Mouse (Mus musculus) intestine, embryonic 16.5 days (tissue): ENCODE results near the gene Cenpm. TPM values are rescaled to one million over a fixed set of nuclear protein-coding genes. Genes with fewer than 3 reads are reported as not detected.

Experiments
- ATAC-seq: fragments of 200-750 bp; cut with Nextera tagmentation; 2 replicates; pipeline ENCODE4 v1.8.0; 2017; ENCODE audit warnings: moderate TSS enrichment, moderate library complexity
- H3K27ac ChIP-seq: fragments of 300-500 bp; sonication (generic); 2 replicates; pipeline ENCODE4 v1.5.1; 2014; ENCODE audit warnings: mild to moderate bottlenecking, low read length
- H3K27me3 ChIP-seq: fragments of 300-500 bp; sonication (generic); replicated peaks from 2 replicates; pipeline ENCODE4 v1.6.1; 2014; ENCODE audit warnings: low read length, control low read depth, mixed read lengths; ENCODE audit not compliant: control insufficient read depth, insufficient read depth
- H3K36me3 ChIP-seq: fragments of 300-500 bp; sonication (generic); 2 replicates; pipeline ENCODE4 v1.6.1; 2014; ENCODE audit warnings: low read length, control low read depth; ENCODE audit not compliant: control insufficient read depth, insufficient read depth
- H3K4me1 ChIP-seq: fragments of 300-500 bp; sonication (generic); 2 replicates; pipeline ENCODE4 v1.6.1; 2014; ENCODE audit warnings: low read length, control low read depth, mixed read lengths; ENCODE audit not compliant: control insufficient read depth, insufficient read depth
- H3K4me2 ChIP-seq: fragments of 300-500 bp; sonication (generic); 2 replicates; pipeline ENCODE4 v1.6.1; 2014; ENCODE audit warnings: low read depth, low read length, control low read depth
- H3K4me3 ChIP-seq: fragments of 300-500 bp; sonication (generic); 2 replicates; pipeline ENCODE4 v1.5.1; 2014; ENCODE audit warnings: mild to moderate bottlenecking, low read length
- H3K9ac ChIP-seq: fragments of 300-500 bp; sonication (generic); 2 replicates; pipeline ENCODE4 v1.6.1; 2014; ENCODE audit warnings: low read depth, low read length
- H3K9me3 ChIP-seq: fragments of 300-500 bp; sonication (generic); 2 replicates; pipeline ENCODE4 v1.6.1; 2016; ENCODE audit warnings: low read length, control low read depth; ENCODE audit not compliant: control insufficient read depth
- WGBS: fragments of 180-500 bp; shearing (Covaris S2); extraction: QIAGEN DNeasy Blood & Tissue Kit; methylation state at CpG from one replicate; pipeline ENCODE4 v1.1.7; 2014; 5-methylcytosine and 5-hydroxymethylcytosine counted together
- polyA plus RNA-seq: library from polyadenylated mRNA; unstranded; fragments of >200 nt; fragmentation: Nextera tagmentation; extraction: Ambion mirVana; gene quantifications from 2 replicates; pipeline ENCODE4 v1.2.1, GENCODE M21; 2015

Cenpm gene
- 36.3 and 43.6 TPM in 2 replicates for polyA plus RNA-seq

GRCm38 (mm10) chr15:82244115-82244804 is at the start of gene Cenpm:
Gene Cenpm, minus strand, starts transcription at chr15:82244748.
- H3K36me3 ChIP-seq, result no peaks in the 10 kb centered on the region
- H3K4me1 ChIP-seq, result peaks cover 10% of the 10 kb centered on the region
- H3K4me3 ChIP-seq, result peak within 1 kb of the TSS; percentile 67
- no peaks in the 10 kb centered on the region for H3K9me3 ChIP-seq
- H3K27me3 ChIP-seq, result no peaks in the 10 kb centered on the region
- H3K4me2 ChIP-seq, result peak within 1 kb of the TSS; percentile 97
- peak; percentile 99 for ATAC-seq
- under 1% methylated on average over 65 of the region's 65 CpGs for WGBS
- peak within 1 kb of the TSS; percentile 78 for H3K9ac ChIP-seq
- peak within 1 kb of the TSS; percentile 57 for H3K27ac ChIP-seq

- H3K9ac ChIP-seq, result no peak overlapping the region
- H3K4me2 ChIP-seq, result no peak overlapping the region
- no peak overlapping the region for H3K27ac ChIP-seq
- no peak overlapping the region for H3K4me3 ChIP-seq
- H3K9me3 ChIP-seq, result no peaks in the 10 kb centered on the region
- H3K27me3 ChIP-seq, result no peaks in the 10 kb centered on the region
- WGBS, result 49% methylated on average over 8 of the region's 8 CpGs
- no peaks in the 10 kb centered on the region for H3K36me3 ChIP-seq
- H3K4me1 ChIP-seq, result peaks cover 9% of the 10 kb centered on the region
- ATAC-seq, result no peak
Observed at GRCm38 (mm10) chr15:82294059-82294458, 49.5 kb upstream of the Cenpm start.

- no peaks in the 10 kb centered on the region for H3K36me3 ChIP-seq
- ATAC-seq, result peak; percentile 72
- H3K27ac ChIP-seq, result no peak overlapping the region; the same call in 1 of the 2 replicates
- no peak overlapping the region for H3K4me3 ChIP-seq
- no peaks in the 10 kb centered on the region for H3K27me3 ChIP-seq
- 5% methylated on average over 7 of the region's 7 CpGs for WGBS
- peak overlapping the region; percentile 39 for H3K4me2 ChIP-seq
- H3K9ac ChIP-seq, result no peak overlapping the region; the same call in 1 of the 2 replicates
- peaks cover 9% of the 10 kb centered on the region for H3K4me1 ChIP-seq
- H3K9me3 ChIP-seq, result no peaks in the 10 kb centered on the region
Observed at GRCm38 (mm10) chr15:82293271-82293711, 48.7 kb upstream of the Cenpm start.

- WGBS, result 22% methylated on average over 5 of the region's 5 CpGs
- no peak overlapping the region; the same call in 1 of the 2 replicates for H3K9ac ChIP-seq
- H3K27ac ChIP-seq, result no peak overlapping the region
- H3K27me3 ChIP-seq, result no peaks in the 10 kb centered on the region
- peaks cover 9% of the 10 kb centered on the region for H3K4me1 ChIP-seq
- H3K9me3 ChIP-seq, result no peaks in the 10 kb centered on the region
- no peaks in the 10 kb centered on the region for H3K36me3 ChIP-seq
- ATAC-seq, result no peak; the same call in 1 of the 2 replicates
- H3K4me2 ChIP-seq, result peak overlapping the region; percentile 39
- no peak overlapping the region for H3K4me3 ChIP-seq
Observed at GRCm38 (mm10) chr15:82292851-82293250, 48.3 kb upstream of the Cenpm start.

GRCm38 (mm10) chr15:82290252-82290651 is 45.7 kb upstream of the Cenpm start:
- H3K36me3 ChIP-seq, result no peaks in the 10 kb centered on the region
- H3K9me3 ChIP-seq, result no peaks in the 10 kb centered on the region
- 83% methylated on average over 7 of the region's 7 CpGs for WGBS
- H3K4me1 ChIP-seq, result peaks cover 9% of the 10 kb centered on the region
- ATAC-seq, result no peak
- H3K4me3 ChIP-seq, result no peak overlapping the region
- H3K27ac ChIP-seq, result no peak overlapping the region
- no peak overlapping the region for H3K9ac ChIP-seq
- no peaks in the 10 kb centered on the region for H3K27me3 ChIP-seq
- no peak overlapping the region for H3K4me2 ChIP-seq

- Histone ChIP-seq H3K4me3 (no peak overlapping the region), H3K4me1 (no peaks in the 10 kb centered on the region), H3K4me2 (no peak overlapping the region), H3K9ac (no peak overlapping the region), H3K27me3 (no peaks in the 10 kb centered on the region), H3K27ac (no peak overlapping the region), H3K36me3 (no peaks in the 10 kb centered on the region), H3K9me3 (no peaks in the 10 kb centered on the region)
- 57% methylated on average over 12 of the region's 12 CpGs for WGBS
- no peak for ATAC-seq
Observed at GRCm38 (mm10) chr15:82286157-82286556, 41.6 kb upstream of the Cenpm start.

GRCm38 (mm10) chr15:82280638-82281037 is 36.1 kb upstream of the Cenpm start:
- WGBS, result 82% methylated on average over 4 of the region's 4 CpGs
- Histone ChIP-seq H3K27ac (no peak overlapping the region), H3K36me3 (no peaks in the 10 kb centered on the region), H3K4me3 (no peak overlapping the region), H3K9ac (no peak overlapping the region), H3K4me1 (no peaks in the 10 kb centered on the region), H3K9me3 (no peaks in the 10 kb centered on the region), H3K27me3 (peaks cover 5% of the 10 kb centered on the region), H3K4me2 (no peak overlapping the region)
- ATAC-seq, result no peak

- Histone ChIP-seq H3K4me1 (peaks cover 12% of the 10 kb centered on the region), H3K9me3 (no peaks in the 10 kb centered on the region), H3K36me3 (no peaks in the 10 kb centered on the region), H3K4me2 (no peak overlapping the region), H3K4me3 (no peak overlapping the region), H3K9ac (no peak overlapping the region), H3K27ac (no peak overlapping the region), H3K27me3 (peaks cover 30% of the 10 kb centered on the region)
- 78% methylated on average over 5 of the region's 5 CpGs for WGBS
- ATAC-seq, result no peak
Observed at GRCm38 (mm10) chr15:82277591-82277990, 33.0 kb upstream of the Cenpm start.

GRCm38 (mm10) chr15:82274927-82275901 is 30.7 kb upstream of the Cenpm start:
- H3K36me3 ChIP-seq, result no peaks in the 10 kb centered on the region
- WGBS, result under 1% methylated on average over 54 of the region's 86 CpGs
- H3K9me3 ChIP-seq, result no peaks in the 10 kb centered on the region
- peak overlapping the region; percentile 57 for H3K4me3 ChIP-seq
- H3K27ac ChIP-seq, result no peak overlapping the region; the same call in 1 of the 2 replicates
- ATAC-seq, result peak; percentile 56
- H3K9ac ChIP-seq, result peak overlapping the region; percentile 62
- peaks cover 32% of the 10 kb centered on the region for H3K27me3 ChIP-seq
- peak overlapping the region; percentile 98 for H3K4me2 ChIP-seq
- peaks cover 12% of the 10 kb centered on the region for H3K4me1 ChIP-seq
